Mouse (Mus musculus): ENCODE data around the gene Psmd3.
"Not testable (repeated sequence)": the region's sequence is repeated elsewhere in the genome, so short reads cannot be mapped to it uniquely, and the experiment has no call there.

Gene Psmd3

GRCm38 (mm10) chr11:98693201-98693600 is 10.8 kb downstream of the Psmd3 start:
- DNase-seq (ENCODE audit: low spot score) = no peak

- DNase-seq (ENCODE audit: low spot score) = no peak
Measured at GRCm38 (mm10) chr11:98693746-98694145, 11.4 kb downstream of the Psmd3 start.

GRCm38 (mm10) chr11:98694301-98694700 is 11.9 kb downstream of the Psmd3 start:
- DNase-seq (ENCODE audit: low spot score) = no peak

GRCm38 (mm10) chr11:98695408-98695807 is 13.1 kb downstream of the Psmd3 start:
- no peak for DNase-seq (ENCODE audit: low spot score)

- DNase-seq (ENCODE audit: low spot score) = no peak
Measured at GRCm38 (mm10) chr11:98696454-98697216, 14.3 kb downstream of the Psmd3 start.

GRCm38 (mm10) chr11:98697225-98697624 is 14.9 kb downstream of the Psmd3 start:
- DNase-seq (ENCODE audit: low spot score) = no peak

- no peak for DNase-seq (ENCODE audit: low spot score)
Measured at GRCm38 (mm10) chr11:98698849-98699640, 16.7 kb downstream of the Psmd3 start.

GRCm38 (mm10) chr11:98699911-98700310 is 17.6 kb downstream of the Psmd3 start:
- DNase-seq (ENCODE audit: low spot score) = peak; percentile 89

- no peak for DNase-seq (ENCODE audit: low spot score)
Measured at GRCm38 (mm10) chr11:98701213-98701670, 18.9 kb downstream of the Psmd3 start, which contains the start of gene Csf3. Gene Csf3, plus strand, starts transcription at chr11:98701263.

- no peak for DNase-seq (ENCODE audit: low spot score)
Measured at GRCm38 (mm10) chr11:98702323-98702722, 20.0 kb downstream of the Psmd3 start.

GRCm38 (mm10) chr11:98705021-98705420 is 22.7 kb downstream of the Psmd3 start:
- DNase-seq (ENCODE audit: low spot score) = no peak

GRCm38 (mm10) chr11:98707401-98708281 is 25.3 kb downstream of the Psmd3 start:
- DNase-seq (ENCODE audit: low spot score) = peak; percentile 84

GRCm38 (mm10) chr11:98708282-98708956 is 26.1 kb downstream of the Psmd3 start:
- DNase-seq (ENCODE audit: low spot score) = no peak

- peak; percentile 70 for DNase-seq (ENCODE audit: low spot score)
Measured at GRCm38 (mm10) chr11:98709001-98709741, 26.8 kb downstream of the Psmd3 start.

- DNase-seq (ENCODE audit: low spot score) = peak; percentile 91
Measured at GRCm38 (mm10) chr11:98710416-98711045, 28.2 kb downstream of the Psmd3 start.

- no peak for DNase-seq (ENCODE audit: low spot score)
Measured at GRCm38 (mm10) chr11:98711046-98711434, 28.7 kb downstream of the Psmd3 start.

GRCm38 (mm10) chr11:98712009-98712408 is 29.7 kb downstream of the Psmd3 start:
- DNase-seq (ENCODE audit: low spot score) = not testable (repeated sequence)

- no peak for DNase-seq (ENCODE audit: low spot score)
Measured at GRCm38 (mm10) chr11:98713703-98714102, 31.3 kb downstream of the Psmd3 start.

GRCm38 (mm10) chr11:98715946-98716345 is 33.6 kb downstream of the Psmd3 start:
- DNase-seq (ENCODE audit: low spot score) = no peak

GRCm38 (mm10) chr11:98717904-98718303 is 35.5 kb downstream of the Psmd3 start:
- DNase-seq (ENCODE audit: low spot score) = peak; percentile 91
